Mouse (Mus musculus): Measurements from ENCODE around the gene Serpinf2.

The Serpinf2 gene

DNA sequence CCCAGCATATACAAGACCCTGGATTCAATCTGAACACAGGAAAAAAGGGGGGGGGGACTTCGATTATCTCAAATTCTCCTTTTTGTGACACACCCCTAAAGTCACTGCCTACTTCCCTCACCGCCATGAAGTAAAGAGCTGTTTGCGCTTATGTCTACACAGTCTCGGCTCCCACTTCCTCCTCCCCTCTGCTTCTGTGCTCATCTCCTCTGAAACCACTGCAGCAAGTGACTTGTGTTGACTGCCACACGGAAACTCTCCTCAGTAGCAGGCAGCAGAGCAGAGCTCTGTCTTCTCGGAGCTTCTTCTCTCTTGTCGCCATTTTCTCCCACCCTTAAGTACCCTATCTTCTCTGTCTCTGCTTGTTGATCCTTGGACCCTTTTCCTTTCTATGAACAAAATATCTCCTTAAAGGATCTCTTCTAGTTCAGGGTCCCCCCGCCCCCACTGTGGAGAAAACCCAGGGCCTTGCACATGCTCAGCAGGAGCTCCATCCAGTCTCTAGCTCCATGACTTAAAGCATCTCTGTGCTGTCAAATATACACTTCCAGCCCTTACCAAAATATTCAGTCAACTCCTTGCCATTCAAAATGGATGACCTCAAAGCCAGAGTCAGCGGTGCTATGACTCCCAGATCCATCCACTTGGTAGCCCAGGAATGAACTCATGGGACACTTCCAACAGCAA is 10.2 kb downstream of the Serpinf2 start:
- in situ Hi-C loops (cut with MseI, MboI) = no loop called here

DNA sequence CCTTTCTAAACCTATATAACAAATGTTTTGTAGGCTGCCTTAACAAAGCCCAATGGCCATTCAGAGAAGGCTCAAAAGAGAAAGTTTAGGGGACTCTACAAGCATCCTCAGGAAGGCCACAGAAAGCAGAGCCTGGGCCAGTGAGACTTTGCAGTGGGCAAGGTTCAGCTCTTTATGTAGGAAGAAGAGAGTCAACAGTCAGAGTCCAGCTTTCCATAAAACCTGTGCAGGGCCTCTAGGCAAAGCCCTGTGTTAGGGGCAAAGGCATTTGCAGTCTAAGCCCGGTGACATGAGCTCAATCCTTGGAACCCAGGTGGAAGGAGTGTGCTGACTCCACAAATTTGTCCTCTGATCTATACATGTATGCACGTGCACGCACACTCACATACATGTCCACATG is 14.9 kb downstream of the Serpinf2 start:
- in situ Hi-C loops (cut with MseI, MboI) = no loop called here

DNA sequence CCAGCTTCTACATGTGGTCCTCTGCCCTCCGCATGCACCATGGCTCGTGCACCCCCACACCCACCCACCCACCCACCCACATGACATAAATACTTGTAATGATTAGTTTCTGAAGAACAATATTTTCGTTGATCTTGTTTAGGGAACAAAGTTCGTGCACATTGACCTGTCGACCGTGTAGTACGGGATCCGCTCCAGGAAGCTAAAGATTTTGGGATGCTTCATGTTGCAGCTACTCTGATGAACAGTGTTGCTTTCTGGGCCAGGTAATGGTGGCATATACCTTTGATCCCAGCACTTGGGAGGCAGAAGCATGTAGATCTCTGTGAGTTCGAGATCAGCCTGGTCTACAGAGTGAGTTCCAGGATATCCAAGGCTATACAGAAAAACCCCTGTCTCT is 15.4 kb downstream of the Serpinf2 start:
- in situ Hi-C loops (cut with MseI, MboI) = no loop called here

DNA sequence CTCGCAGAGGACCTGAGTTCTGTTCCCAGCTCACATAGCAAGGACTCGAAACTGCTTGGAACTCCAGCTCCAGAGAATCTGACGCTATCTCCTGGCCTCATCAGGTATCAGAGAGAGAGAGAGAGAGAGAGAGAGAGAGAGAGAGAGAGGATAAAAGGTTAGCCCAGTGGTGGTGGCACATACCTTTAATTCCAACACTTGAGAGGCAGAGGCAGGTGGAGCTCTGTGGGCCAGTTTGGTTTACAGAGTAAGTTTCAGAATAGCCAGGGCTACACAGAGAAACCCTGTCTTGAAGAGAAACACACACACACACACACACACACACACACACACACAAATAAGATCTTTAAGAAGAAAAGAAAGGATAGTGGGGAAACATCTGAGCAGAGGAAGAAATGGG is 16.3 kb downstream of the Serpinf2 start:
- in situ Hi-C loops (cut with MseI, MboI) = no loop called here

DNA sequence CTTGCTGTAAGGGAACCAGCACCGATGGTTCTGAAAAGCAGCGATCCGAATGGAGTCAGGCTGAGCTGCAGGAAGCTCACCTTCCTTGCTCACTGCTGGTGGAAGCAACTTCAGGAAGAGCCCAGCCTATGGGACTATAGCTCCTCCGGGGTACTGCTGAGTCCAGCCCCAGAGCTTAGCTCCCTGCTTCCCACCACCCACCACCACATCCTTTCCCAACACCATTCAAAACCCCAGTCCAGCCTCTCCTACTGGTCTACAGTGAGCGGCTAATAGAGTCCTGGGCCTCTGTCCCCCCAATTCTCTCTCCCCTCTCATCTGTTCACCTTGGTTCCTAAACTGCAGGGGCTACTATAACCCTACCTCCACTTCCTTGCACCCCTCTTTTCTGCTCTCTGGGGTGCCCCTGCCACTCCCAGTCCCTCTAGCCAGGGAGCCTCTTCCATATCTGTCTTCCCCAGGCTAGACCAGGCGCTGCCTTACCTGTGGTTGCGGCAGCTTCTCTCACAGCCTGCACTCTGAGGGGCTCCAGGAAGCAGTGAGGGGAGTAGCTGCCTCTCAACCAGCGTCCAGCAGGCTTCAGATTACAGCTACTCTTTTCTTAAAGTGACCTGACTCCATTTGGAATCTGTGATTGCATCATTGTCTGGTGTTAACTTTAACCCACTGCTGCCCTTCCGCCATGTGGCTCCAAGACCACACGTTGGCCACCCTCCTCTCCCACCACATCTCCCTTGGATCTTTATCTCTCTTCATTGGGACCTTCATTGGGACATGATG is 17.2 kb downstream of the Serpinf2 start, which contains the start of gene Serpinf1:
Serpinf1 (minus strand) TSS at position 689 of the 780 bp plus-strand sequence.
- in situ Hi-C loops (cut with MseI, MboI) = no loop called here

DNA sequence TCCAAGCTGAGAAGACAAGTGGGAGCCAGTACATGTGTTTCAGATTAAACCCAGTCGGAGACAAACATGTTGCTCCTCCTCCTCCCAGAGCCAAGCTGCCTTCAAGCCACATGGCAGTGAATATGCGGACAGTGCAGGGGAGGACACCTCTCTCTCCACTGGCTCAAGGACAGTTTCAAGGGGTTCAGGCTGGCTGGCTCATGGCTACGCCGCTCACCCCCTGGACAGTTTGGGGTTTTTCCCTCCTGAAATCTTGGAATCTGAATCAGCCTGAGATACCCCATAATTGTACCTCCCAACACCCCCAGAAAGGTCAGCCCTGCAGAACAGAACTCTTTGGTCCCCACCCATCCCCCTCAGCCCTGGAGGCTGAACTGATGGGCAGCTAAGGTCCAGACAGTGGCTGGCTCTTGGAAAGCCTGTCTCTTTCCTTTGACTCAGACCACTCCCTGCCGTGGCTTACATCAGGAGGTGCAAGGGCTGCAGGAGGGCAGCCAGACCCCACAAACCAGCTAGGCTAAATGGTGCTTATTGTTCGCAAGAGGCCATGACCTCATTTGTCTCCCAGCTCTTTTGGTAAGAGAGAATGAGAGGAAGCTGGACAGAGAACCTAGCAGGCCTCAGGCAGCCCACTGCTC is 17.9 kb downstream of the Serpinf2 start:
- in situ Hi-C loops (cut with MseI, MboI) = no loop called here

DNA sequence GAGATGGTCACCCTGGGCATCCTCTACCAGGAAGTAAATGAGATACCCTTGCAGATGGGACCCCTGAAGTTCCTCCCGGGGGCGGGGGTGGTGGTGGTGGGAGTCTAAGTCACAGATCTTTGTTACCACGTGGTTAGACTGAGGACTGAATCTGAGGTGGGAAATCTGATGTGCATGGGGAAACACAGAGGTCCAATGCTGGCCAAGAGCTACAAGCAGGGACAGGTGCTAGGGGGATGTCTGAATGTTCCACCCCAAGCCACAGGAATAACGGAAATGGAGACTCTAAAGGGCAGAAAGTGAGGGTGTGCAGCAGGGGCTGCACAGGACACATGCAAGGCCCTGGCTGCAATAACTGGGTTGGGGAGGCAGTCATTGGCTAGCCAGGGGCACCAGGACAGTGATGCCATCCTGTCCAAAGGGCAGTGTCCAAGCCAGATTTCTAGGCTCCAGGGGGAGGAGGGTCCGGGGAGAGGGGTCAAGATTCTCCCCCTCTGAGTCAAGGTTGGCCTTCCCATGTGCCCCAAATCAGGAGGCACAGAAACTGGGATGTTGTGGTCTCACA is 18.5 kb downstream of the Serpinf2 start:
- in situ Hi-C loops (cut with MseI, MboI) = no loop called here

DNA sequence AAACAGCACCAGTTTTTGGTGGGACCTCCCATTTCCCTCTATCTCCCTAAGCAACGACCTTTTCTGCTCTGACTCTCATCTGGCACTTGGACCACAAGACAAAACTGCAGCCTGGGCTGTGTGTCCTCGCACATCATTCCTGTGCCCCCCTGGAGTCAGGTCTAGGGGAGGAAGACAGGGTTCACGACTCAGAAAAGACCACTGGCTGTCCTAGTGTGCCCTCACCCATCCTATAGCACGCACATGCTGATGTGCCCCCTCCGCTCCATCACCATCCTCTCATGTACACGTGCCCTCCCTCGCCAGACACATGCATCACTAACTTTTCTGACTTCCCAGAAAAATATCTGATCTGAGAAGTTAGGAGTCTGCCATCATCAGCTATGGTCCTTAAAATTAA is 19.4 kb downstream of the Serpinf2 start:
- in situ Hi-C loops (cut with MseI, MboI) = no loop called here

DNA sequence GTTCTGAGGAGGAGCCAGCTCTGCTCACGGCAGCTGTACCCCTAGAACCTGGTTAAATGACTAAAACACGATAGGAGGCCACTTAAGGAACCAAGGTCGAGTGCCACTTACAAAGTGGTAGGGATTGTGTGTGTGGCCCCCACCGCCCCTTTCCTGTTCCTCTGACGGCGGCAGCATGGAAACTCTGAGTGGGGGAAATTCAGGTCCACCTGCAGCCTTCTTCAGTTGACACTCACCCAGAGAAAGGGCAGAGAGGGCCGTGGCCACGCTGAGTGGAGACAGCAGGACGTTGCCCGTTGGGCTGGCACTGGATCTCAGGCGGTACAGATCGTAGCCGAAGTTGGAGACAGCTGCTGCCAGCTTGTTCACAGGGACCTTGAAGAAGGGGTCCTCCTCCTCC is 23.4 kb downstream of the Serpinf2 start:
- in situ Hi-C loops (cut with MseI, MboI) = no loop called here

DNA sequence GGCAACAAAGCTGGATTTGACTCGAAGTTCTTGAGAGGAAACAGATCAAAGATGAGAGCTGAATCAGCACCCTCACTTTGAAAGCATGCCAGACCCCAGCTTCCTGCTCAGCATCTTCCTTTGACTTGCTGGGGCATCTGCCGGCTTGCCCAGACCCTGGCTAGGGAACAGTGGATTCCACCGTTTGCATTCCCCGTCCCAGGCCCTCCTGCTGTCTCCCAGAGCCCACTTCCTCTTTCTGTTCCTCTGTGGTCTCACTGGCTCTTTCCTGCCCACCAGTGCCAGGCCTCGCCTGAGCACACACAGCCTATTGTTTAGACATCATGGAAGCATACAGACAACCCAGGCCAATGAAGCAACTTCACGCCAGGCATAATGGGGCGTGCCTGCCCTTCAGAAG is 24.3 kb downstream of the Serpinf2 start:
- in situ Hi-C loops (cut with MseI, MboI) = no loop called here

DNA sequence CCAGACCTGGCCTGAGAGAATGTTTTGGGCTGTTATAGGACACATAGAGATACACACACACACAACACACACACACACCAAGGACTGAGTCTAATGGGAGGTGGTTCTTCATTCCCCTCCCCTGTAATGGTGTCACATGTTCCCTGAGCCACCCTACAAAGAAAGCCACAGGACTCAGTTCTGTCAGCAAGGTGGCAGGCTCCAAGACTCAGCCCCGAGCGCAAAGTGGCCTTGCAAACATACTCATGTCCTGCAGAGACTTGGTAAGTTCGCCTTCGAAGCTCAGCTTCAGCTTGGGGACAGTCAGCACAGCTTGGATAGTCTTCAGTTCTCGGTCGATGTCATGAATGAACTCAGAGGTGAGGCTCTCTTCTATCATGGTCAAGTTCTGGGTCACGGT is 28.8 kb downstream of the Serpinf2 start:
- in situ Hi-C loops (cut with MseI, MboI) = no loop called here

DNA sequence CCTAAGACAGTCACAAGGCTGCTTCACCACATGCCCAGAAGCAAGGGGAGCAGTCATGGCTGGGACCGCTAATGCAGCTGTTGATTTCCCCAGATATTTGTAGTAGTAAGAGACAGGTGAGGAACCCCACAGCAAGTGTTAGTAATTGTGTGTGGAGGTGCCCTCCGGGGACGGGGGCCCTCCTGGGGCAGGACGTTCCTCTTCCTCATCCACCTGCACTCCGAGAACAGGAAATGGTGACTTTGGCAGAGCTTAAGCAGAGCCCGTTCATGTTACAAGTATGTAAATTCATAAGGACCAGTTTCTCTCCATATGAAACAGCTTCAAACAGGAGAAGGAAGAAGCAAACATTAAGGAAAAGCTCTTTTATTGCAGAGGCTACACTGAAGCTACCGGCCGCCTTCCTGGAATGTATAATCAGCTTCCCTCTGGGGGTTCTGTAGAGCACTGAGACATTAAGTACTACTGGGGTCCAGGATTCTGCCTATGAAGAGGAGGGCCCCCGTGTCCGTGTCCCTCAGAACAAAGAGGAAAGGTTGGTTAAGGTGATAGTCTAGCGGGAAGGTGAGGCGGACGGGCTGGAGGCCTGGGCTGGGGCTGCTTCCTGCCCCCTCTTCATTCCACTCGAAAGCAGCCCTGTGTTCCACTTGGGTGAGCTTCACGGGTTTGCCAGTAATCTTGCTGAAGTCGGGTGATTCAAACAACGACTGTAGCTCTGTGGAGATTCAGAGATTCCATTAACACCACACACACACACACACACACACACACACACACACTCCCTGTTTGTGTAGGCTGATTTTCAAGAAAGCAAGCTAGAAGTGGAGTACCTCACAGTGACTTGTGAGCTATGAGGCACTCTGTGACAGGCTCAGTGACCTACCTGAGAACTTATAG is 29.5 kb downstream of the Serpinf2 start:
- in situ Hi-C loops (cut with MseI, MboI) = no loop called here

DNA sequence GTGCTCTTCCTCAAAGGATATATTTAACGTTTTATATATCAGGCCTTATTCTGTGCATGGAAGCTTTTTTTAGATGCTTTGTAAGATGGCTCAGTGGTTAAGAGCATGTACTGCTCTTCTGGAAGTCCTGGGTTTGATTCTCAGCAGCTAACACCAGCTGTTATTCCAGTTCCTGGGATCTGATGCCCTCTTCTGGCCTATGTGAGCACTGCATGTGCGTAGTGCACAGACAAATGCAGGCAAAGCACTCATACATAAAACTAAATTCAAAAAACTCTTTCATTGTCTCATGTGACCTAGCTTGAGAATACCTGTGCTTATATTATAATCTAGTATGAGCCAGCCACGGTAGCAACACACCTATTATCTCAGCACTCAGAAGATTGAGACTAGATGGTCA is 32.5 kb downstream of the Serpinf2 start:
- in situ Hi-C loops (cut with MseI, MboI) = no loop called here

DNA sequence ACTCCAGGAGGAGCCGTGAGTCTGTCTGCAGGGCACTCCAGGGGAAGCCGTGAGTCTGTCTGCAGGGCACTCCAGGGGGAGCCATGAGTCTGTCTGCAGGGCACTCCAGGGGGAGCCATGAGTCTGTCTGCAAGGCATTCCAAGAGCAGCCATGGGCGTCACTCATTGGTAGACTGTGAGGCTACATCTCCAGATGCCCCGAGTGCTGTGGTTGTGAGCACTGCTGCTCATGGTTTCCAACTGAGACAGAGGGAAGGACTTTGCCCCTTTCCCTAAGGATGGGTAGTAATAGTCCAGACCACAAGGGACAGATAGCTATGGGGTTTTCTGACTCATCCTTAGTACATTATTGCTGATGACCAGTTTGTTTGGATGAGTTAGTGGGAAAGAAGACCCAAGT is 33.3 kb downstream of the Serpinf2 start:
- in situ Hi-C loops (cut with MseI, MboI) = no loop called here

DNA sequence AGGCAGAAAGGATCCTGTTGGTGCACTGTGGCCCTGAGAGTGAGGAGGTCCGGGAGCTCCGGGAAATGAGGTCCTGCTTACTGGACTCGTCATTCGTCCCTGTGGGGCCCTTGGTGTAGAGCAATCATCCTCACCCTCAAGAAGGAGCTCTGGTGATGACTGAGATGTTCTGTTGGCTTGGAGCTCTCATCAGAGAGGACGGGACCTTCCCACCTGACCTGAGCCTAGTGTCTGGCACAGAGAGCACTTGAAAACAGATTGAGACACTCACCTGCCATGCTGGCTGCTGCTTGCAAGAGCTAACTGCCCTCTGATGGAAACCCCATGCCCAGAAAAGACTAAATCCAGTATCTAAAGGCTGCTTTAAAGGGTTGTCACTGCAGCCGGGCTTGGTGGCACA is 34.6 kb downstream of the Serpinf2 start:
- in situ Hi-C loops (cut with MseI, MboI) = no loop called here

DNA sequence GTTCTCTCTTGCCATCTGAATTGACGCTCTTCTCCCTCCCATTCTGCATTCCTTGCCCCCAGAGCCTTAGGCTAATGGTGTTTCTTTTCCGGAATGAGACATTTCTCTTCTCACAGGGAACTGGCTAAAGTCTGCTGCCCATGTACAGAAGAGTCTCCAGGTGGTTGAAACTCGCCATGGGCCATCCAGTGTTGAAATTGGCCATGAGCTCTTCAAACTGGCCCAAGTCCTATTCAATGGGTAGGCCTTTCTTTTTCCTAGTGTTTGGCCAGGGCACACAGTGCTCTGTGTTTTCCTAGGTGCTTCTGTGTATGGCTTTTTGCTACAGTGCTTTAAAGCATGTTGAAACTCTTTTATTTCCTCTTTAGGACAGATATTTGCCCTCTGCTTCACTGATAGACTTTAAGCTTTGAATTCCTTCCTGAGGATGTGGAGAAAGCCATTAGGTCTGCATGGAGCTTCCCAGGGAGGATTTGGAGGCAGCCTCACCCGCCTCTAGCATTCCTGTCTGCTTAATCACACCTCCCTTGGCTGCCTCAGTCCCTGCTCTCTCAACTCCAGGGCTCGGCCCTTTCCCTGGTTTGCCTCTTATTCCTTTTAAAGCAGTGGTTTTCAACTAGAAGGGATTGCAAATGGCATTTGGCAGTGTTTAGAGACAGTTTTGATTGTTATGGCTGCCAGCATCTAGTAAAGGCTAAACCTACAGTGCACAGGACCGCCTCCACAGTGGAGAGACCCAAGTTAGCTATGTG is 35.9 kb downstream of the Serpinf2 start:
- in situ Hi-C loops (cut with MseI, MboI) = no loop called here

DNA sequence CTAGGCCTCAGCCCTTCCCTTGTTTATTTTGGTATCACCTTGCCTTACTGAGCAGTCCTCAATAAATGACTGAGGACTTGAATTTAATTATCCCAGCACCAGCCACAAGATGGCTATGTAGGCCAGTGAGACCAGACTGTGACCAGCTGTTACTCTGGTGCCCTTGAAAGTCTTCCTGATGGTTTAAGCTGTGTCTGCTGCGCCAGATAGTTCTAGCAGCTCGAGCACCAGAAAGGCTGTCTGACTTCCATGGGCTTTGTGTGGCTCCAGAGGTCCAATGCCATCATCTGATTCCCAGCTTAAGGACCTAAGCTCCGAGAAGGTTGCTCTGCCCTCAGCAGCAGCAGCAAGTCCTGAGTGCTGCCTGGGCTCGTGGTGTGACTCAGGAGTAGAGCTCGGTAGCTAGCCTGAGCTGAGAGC is 37.1 kb downstream of the Serpinf2 start:
- in situ Hi-C loops (cut with MseI, MboI) = no loop called here

DNA sequence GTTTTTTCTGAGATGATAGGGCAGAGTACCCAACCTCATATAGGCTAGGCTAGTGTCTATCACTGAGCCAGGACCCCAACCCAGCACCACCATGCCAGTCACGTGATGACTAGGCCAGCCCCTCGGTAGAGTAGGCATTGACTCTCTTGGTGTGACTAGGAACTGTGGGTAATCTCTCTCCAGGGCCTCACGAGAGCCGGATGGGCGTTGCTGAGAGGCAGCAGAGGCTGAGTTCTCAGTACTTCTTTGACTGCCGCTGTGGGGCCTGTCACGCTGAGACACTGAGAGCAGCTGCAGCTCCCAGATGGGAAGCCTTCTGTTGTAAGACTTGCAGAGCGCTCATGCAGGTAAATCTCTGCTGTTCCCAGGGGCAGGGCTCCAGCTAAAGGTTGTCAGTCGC is 39.3 kb downstream of the Serpinf2 start:
- in situ Hi-C loops (cut with MseI, MboI) = no loop called here

DNA sequence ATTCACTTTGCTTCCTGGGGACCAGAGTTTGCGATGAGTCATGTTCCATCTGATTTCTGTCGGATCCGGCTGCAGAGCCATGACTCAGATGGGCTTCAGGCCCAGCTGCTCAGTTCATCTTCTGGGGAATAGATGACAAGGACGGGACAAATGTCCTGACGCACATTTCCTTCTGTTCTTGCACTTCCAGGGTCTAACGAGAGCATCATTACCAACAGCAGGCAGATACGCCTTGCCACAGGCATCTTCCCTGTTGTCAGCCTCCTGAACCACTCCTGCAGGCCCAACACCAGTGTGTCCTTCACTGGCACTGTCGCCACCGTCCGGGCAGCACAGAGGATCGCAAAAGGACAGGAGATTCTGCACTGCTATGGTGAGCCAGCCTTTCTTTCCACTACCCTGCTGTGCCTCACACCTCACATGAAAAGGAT is 40.0 kb downstream of the Serpinf2 start:
- in situ Hi-C loops (cut with MseI, MboI) = no loop called here

DNA sequence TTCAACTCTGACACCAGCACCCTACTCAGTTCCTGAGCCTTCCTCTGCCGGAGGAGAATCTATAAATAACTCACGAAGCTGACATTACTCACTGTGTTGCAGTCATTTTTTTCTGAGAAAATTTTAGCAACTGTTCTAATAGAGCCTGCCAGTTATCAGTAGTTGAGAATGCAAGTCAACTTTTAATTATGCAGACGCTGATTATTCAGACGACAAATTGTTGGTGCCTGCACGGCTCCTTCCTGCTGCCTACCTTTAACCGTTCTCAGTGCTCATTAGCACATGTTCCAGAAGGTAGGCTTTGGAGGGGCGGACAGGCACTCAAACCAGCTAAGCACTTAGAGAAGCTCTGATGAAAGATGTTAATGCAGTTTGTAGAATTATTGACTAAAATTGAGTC is 41.9 kb downstream of the Serpinf2 start:
- in situ Hi-C loops (cut with MseI, MboI) = no loop called here

DNA sequence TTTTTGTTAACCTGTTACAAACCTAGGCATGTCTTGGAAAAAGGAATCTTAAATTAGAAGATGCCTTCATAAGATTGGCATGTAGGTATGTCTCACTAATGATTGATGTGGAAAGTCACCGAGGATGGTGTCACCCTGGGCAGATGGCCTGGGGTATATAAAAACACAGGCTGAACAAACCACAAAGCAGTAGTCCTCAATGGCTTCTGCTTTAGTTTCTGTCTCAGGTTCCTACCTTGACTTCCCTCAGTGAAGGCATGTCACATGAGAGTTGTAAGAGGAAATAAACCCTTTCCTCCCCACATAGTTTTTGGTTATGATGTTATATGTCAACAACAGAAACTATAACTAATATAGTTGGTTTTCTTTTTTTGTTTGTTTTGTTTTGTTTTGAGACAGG is 43.8 kb downstream of the Serpinf2 start:
- in situ Hi-C loops (cut with MseI, MboI) = no loop called here

Measured in mouse trophoblast stem cell (cell line).